Mouse (Mus musculus): ENCODE results near the gene Fads6.

GRCm38 (mm10) chr11:115297214-115297826, at the start of gene Fads6:
- TF ChIP-seq POLR2A (IDR thresholded peaks at IDR 0.05; ENCODE audit: insufficient read depth, low read depth, low read length) (peak; percentile 31; the same call in 1 of the 2 replicates), CTCF (IDR thresholded peaks at IDR 0.05; ENCODE audit: insufficient read depth, low read depth, low read length) (peak; percentile 11; the same call in 1 of the 2 replicates)

Data from olfactory bulb, adult 2 months (tissue).